Mouse (Mus musculus): Measurements from ENCODE around the gene Cdc42se2. TPM values are rescaled to one million over a fixed set of nuclear protein-coding genes. Genes with fewer than 3 reads are reported as not detected.
A peak's percentile ranks its signal among the peaks of the same experiment; 100 is the strongest.

The Cdc42se2 gene
- polyA plus RNA-seq, 1 experiment from 2014 or later: 135 TPM

DNA sequence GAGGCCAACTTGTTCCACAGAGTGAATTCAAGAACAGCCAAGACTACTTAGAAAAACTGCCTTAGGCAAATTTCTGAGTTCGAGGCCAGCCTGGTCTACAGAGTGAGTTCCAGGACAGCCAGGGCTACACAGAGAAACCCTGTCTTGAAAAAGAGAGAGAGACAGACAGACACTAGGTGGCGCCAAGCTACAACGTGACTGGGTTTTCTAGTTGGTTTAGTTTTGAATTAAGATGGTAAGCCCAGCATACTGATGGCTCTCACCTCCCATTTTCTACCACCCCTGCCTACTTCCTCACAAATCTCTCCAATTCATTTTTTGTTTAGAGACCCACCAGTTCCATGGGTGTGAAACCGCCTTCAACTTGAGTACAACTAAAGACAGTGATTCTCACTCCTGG is 84.2 kb downstream of the Cdc42se2 start:
- Histone ChIP-seq H3K9ac (ENCODE audit: low read length) (no peak overlapping the region), H3K4me3 (ENCODE audit: low read depth, low read length) (no peak overlapping the region), H3K27me3 (ENCODE audit: control insufficient read depth, insufficient read depth, low read length) (no peaks in the 10 kb centered on the region), H3K27ac (replicated peaks; ENCODE audit: low read depth, low read length) (no peak overlapping the region), H3K36me3 (ENCODE audit: control insufficient read depth, insufficient read depth, low read length) (no peaks in the 10 kb centered on the region), H3K9me3 (ENCODE audit: control insufficient read depth, low read length) (no peaks in the 10 kb centered on the region), H3K4me2 (ENCODE audit: low read depth, severe bottlenecking) (no peak overlapping the region), H3K4me1 (ENCODE audit: control insufficient read depth, insufficient read depth, low read length) (no peaks in the 10 kb centered on the region)
- DNase-seq (ENCODE audit: low spot score) (peak; percentile 81), ATAC-seq (ENCODE audit: insufficient number of reproducible peaks, low FRiP score, low TSS enrichment, low read depth) (no peak)
- 35% methylated on average over 4 of the region's 4 CpGs for WGBS

GRCm38 (mm10) chr11:54701848-54702247 is 85.6 kb downstream of the Cdc42se2 start:
- Histone ChIP-seq H3K4me3 (ENCODE audit: low read depth, low read length) (no peak overlapping the region), H3K4me2 (ENCODE audit: low read depth, severe bottlenecking) (no peak overlapping the region), H3K9ac (ENCODE audit: low read length) (no peak overlapping the region), H3K27me3 (ENCODE audit: control insufficient read depth, insufficient read depth, low read length) (no peaks in the 10 kb centered on the region), H3K4me1 (ENCODE audit: control insufficient read depth, insufficient read depth, low read length) (no peaks in the 10 kb centered on the region), H3K9me3 (ENCODE audit: control insufficient read depth, low read length) (no peaks in the 10 kb centered on the region), H3K36me3 (ENCODE audit: control insufficient read depth, insufficient read depth, low read length) (peaks cover 2% of the 10 kb centered on the region; the same call in 1 of the 2 replicates), H3K27ac (replicated peaks; ENCODE audit: low read depth, low read length) (no peak overlapping the region)
- 94% methylated on average over 8 of the region's 8 CpGs for WGBS
- DNase-seq (ENCODE audit: low spot score): no peak
- ATAC-seq (ENCODE audit: insufficient number of reproducible peaks, low FRiP score, low TSS enrichment, low read depth): no peak

- H3K27me3 ChIP-seq (ENCODE audit: control insufficient read depth, insufficient read depth, low read length): no peaks in the 10 kb centered on the region
- ATAC-seq (ENCODE audit: insufficient number of reproducible peaks, low FRiP score, low TSS enrichment, low read depth) (no peak), DNase-seq (ENCODE audit: low spot score) (no peak)
- WGBS: 83% methylated on average over 3 of the region's 3 CpGs
- H3K4me1 ChIP-seq (ENCODE audit: control insufficient read depth, insufficient read depth, low read length): no peaks in the 10 kb centered on the region
- H3K4me3 ChIP-seq (ENCODE audit: low read depth, low read length): no peak overlapping the region
- peaks cover 2% of the 10 kb centered on the region; the same call in 1 of the 2 replicates for H3K36me3 ChIP-seq (ENCODE audit: control insufficient read depth, insufficient read depth, low read length)
- no peak overlapping the region for H3K9ac ChIP-seq (ENCODE audit: low read length)
- H3K9me3 ChIP-seq (ENCODE audit: control insufficient read depth, low read length): no peaks in the 10 kb centered on the region
- no peak overlapping the region for H3K4me2 ChIP-seq (ENCODE audit: low read depth, severe bottlenecking)
- H3K27ac ChIP-seq (replicated peaks; ENCODE audit: low read depth, low read length): no peak overlapping the region
Measured at GRCm38 (mm10) chr11:54699972-54700371, 87.5 kb downstream of the Cdc42se2 start.

DNA sequence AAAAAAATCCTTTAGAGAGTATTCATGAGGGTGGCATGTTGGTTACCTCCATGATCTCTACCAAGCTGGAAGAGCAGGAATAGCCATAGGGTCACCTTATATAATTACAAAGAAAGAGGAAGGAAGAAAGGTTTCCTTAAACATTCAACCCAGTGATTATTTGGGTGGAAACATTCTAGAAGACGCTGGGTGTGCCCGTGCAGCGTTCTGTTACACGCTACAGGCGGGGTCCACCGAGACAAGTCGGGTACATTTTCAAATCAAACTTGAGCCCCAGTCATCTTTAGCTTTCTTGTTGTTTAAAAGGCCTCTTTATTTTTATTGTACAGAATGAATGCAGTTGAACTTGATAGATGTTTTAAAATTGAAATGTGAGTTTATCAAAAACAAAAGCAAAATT is 88.8 kb downstream of the Cdc42se2 start:
- Histone ChIP-seq H3K9ac (ENCODE audit: low read length) (no peak overlapping the region), H3K9me3 (ENCODE audit: control insufficient read depth, low read length) (no peaks in the 10 kb centered on the region), H3K27me3 (ENCODE audit: control insufficient read depth, insufficient read depth, low read length) (no peaks in the 10 kb centered on the region), H3K36me3 (ENCODE audit: control insufficient read depth, insufficient read depth, low read length) (peaks cover 4% of the 10 kb centered on the region; the same call in 1 of the 2 replicates), H3K27ac (replicated peaks; ENCODE audit: low read depth, low read length) (no peak overlapping the region), H3K4me2 (ENCODE audit: low read depth, severe bottlenecking) (no peak overlapping the region), H3K4me3 (ENCODE audit: low read depth, low read length) (no peak overlapping the region), H3K4me1 (ENCODE audit: control insufficient read depth, insufficient read depth, low read length) (no peaks in the 10 kb centered on the region)
- WGBS: 94% methylated on average over 7 of the region's 7 CpGs
- DNase-seq (ENCODE audit: low spot score) (no peak), ATAC-seq (ENCODE audit: insufficient number of reproducible peaks, low FRiP score, low TSS enrichment, low read depth) (no peak)

GRCm38 (mm10) chr11:54697611-54698010 is 89.9 kb downstream of the Cdc42se2 start:
- Histone ChIP-seq H3K4me2 (ENCODE audit: low read depth, severe bottlenecking) (no peak overlapping the region), H3K36me3 (ENCODE audit: control insufficient read depth, insufficient read depth, low read length) (peaks cover 4% of the 10 kb centered on the region; the same call in 1 of the 2 replicates), H3K9me3 (ENCODE audit: control insufficient read depth, low read length) (no peaks in the 10 kb centered on the region), H3K4me3 (ENCODE audit: low read depth, low read length) (no peak overlapping the region), H3K4me1 (ENCODE audit: control insufficient read depth, insufficient read depth, low read length) (no peaks in the 10 kb centered on the region), H3K27me3 (ENCODE audit: control insufficient read depth, insufficient read depth, low read length) (no peaks in the 10 kb centered on the region), H3K27ac (replicated peaks; ENCODE audit: low read depth, low read length) (no peak overlapping the region), H3K9ac (ENCODE audit: low read length) (no peak overlapping the region)
- ATAC-seq (ENCODE audit: insufficient number of reproducible peaks, low FRiP score, low TSS enrichment, low read depth) (no peak), DNase-seq (ENCODE audit: low spot score) (no peak)
- 94% methylated on average over 5 of the region's 5 CpGs for WGBS

DNA sequence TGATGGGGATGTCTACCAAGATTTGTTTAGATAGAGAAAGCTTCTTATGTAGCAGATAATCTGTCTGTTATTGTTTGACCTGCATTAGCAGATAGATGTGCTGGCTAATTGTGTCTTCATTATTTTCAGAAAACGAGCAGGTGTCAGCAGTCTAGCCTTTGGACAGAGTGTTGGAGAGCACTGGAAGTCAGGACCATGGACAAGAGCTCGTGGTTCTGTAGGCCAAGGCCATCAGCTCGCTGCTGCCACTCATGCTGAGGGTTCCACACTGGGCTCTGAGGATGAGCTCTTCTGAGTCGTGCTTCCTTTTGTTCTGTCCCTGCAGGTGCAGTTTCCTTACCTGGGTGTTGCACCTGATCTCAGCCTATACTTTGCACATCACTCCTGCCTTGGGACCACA is 91.5 kb downstream of the Cdc42se2 start:
- no peak for ATAC-seq (ENCODE audit: insufficient number of reproducible peaks, low FRiP score, low TSS enrichment, low read depth)
- peak; percentile 28 for DNase-seq (ENCODE audit: low spot score)
- no peaks in the 10 kb centered on the region for H3K9me3 ChIP-seq (ENCODE audit: control insufficient read depth, low read length)
- peaks cover 7% of the 10 kb centered on the region for H3K36me3 ChIP-seq (ENCODE audit: control insufficient read depth, insufficient read depth, low read length)
- no peak overlapping the region for H3K27ac ChIP-seq (replicated peaks; ENCODE audit: low read depth, low read length)
- H3K4me1 ChIP-seq (ENCODE audit: control insufficient read depth, insufficient read depth, low read length): no peaks in the 10 kb centered on the region
- no peak overlapping the region for H3K9ac ChIP-seq (ENCODE audit: low read length)
- no peaks in the 10 kb centered on the region for H3K27me3 ChIP-seq (ENCODE audit: control insufficient read depth, insufficient read depth, low read length)
- H3K4me3 ChIP-seq (ENCODE audit: low read depth, low read length): no peak overlapping the region
- 73% methylated on average over 4 of the region's 4 CpGs for WGBS
- no peak overlapping the region for H3K4me2 ChIP-seq (ENCODE audit: low read depth, severe bottlenecking)

GRCm38 (mm10) chr11:54694291-54694690 is 93.2 kb downstream of the Cdc42se2 start:
- Histone ChIP-seq H3K36me3 (ENCODE audit: control insufficient read depth, insufficient read depth, low read length) (peaks cover 11% of the 10 kb centered on the region), H3K4me3 (ENCODE audit: low read depth, low read length) (no peak overlapping the region), H3K9ac (ENCODE audit: low read length) (no peak overlapping the region), H3K4me2 (ENCODE audit: low read depth, severe bottlenecking) (no peak overlapping the region), H3K27me3 (ENCODE audit: control insufficient read depth, insufficient read depth, low read length) (no peaks in the 10 kb centered on the region), H3K4me1 (ENCODE audit: control insufficient read depth, insufficient read depth, low read length) (no peaks in the 10 kb centered on the region), H3K9me3 (ENCODE audit: control insufficient read depth, low read length) (no peaks in the 10 kb centered on the region), H3K27ac (replicated peaks; ENCODE audit: low read depth, low read length) (no peak overlapping the region)
- no peak for DNase-seq (ENCODE audit: low spot score)
- 65% methylated on average over 8 of the region's 8 CpGs for WGBS
- ATAC-seq (ENCODE audit: insufficient number of reproducible peaks, low FRiP score, low TSS enrichment, low read depth): no peak

DNA sequence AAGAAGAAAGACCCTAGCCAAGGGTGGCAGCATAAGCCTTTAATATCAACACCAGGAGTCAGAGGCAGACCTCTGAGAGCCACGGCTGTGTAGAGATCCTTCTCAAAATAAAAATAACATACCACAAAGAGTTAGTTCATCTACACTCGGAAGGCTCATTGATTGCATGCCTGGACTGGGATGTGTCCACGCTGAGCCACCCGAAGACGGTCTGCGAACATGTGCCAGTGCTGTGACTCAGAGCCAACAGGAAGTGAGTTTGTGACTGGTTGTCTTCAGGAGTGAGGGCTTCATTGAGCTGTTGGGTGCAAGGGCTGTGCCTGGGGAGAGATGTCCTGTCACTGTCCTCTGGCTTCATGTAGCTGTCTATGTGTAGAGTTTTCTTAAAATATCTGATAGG is 93.8 kb downstream of the Cdc42se2 start:
- H3K9me3 ChIP-seq (ENCODE audit: control insufficient read depth, low read length): no peaks in the 10 kb centered on the region
- no peak for DNase-seq (ENCODE audit: low spot score)
- H3K36me3 ChIP-seq (ENCODE audit: control insufficient read depth, insufficient read depth, low read length): peaks cover 11% of the 10 kb centered on the region
- H3K9ac ChIP-seq (ENCODE audit: low read length): no peak overlapping the region
- ATAC-seq (ENCODE audit: insufficient number of reproducible peaks, low FRiP score, low TSS enrichment, low read depth): no peak
- no peak overlapping the region for H3K4me3 ChIP-seq (ENCODE audit: low read depth, low read length)
- H3K4me1 ChIP-seq (ENCODE audit: control insufficient read depth, insufficient read depth, low read length): no peaks in the 10 kb centered on the region
- 93% methylated on average over 6 of the region's 6 CpGs for WGBS
- H3K4me2 ChIP-seq (ENCODE audit: low read depth, severe bottlenecking): no peak overlapping the region
- no peak overlapping the region for H3K27ac ChIP-seq (replicated peaks; ENCODE audit: low read depth, low read length)
- H3K27me3 ChIP-seq (ENCODE audit: control insufficient read depth, insufficient read depth, low read length): no peaks in the 10 kb centered on the region

GRCm38 (mm10) chr11:54691179-54691578 is 96.3 kb downstream of the Cdc42se2 start:
- H3K27ac ChIP-seq (replicated peaks; ENCODE audit: low read depth, low read length): no peak overlapping the region
- DNase-seq (ENCODE audit: low spot score) (no peak), ATAC-seq (ENCODE audit: insufficient number of reproducible peaks, low FRiP score, low TSS enrichment, low read depth) (no peak)
- WGBS: 90% methylated on average over 4 of the region's 4 CpGs
- H3K36me3 ChIP-seq (ENCODE audit: control insufficient read depth, insufficient read depth, low read length): peaks cover 11% of the 10 kb centered on the region
- H3K9me3 ChIP-seq (ENCODE audit: control insufficient read depth, low read length): no peaks in the 10 kb centered on the region
- H3K9ac ChIP-seq (ENCODE audit: low read length): no peak overlapping the region
- no peak overlapping the region for H3K4me2 ChIP-seq (ENCODE audit: low read depth, severe bottlenecking)
- no peaks in the 10 kb centered on the region for H3K4me1 ChIP-seq (ENCODE audit: control insufficient read depth, insufficient read depth, low read length)
- H3K27me3 ChIP-seq (ENCODE audit: control insufficient read depth, insufficient read depth, low read length): no peaks in the 10 kb centered on the region
- H3K4me3 ChIP-seq (ENCODE audit: low read depth, low read length): no peak overlapping the region

Measured in limb, embryonic 11.5 days (tissue).